Mouse (Mus musculus) stomach, adult 2 months (tissue): ENCODE data around the gene Gm8374. TPM values are rescaled to one million over a fixed set of nuclear protein-coding genes. Genes with fewer than 3 reads are reported as not detected.

Experiments
- polyA plus RNA-seq: library from polyadenylated mRNA; depleted of rRNA; stranded (reverse); fragments of >200 nt; gene quantifications from 2 replicates; pipeline ENCODE4 v1.2.3, GENCODE M21; 2012; rRNA removed

The Gm8374 gene
- polyA plus RNA-seq, result not detected in 2 replicates

GRCm38 (mm10) chr14:7365034-7365433, at the start of gene Gm8374:
Gene Gm8374, minus strand, starts transcription at chr14:7365134.

GRCm38 (mm10) chr14:7332295-7332694, 32.6 kb downstream of the Gm8374 start, which contains the start of gene Gm5797:
Gene Gm5797, minus strand, starts transcription at chr14:7332395.

GRCm38 (mm10) chr14:7314661-7315060, 50.3 kb downstream of the Gm8374 start, which contains the start of gene Gm3739:
Gene Gm3739, minus strand, starts transcription at chr14:7315049.

Other genes starting within 250 kb of the Gm8374 start
- not detected in 2 replicates for gene Gm6676, start 239.7 kb downstream of the Gm8374 start, polyA plus RNA-seq
- not detected in 2 replicates for gene Gm3512, start 190.6 kb downstream of the Gm8374 start, polyA plus RNA-seq
- gene Gm16434, start 170.6 kb downstream of the Gm8374 start, polyA plus RNA-seq, result not detected in 2 replicates
- not detected in 2 replicates for gene Gm3727, start 100.4 kb downstream of the Gm8374 start, polyA plus RNA-seq
- not detected in 2 replicates for gene Gm3739, start 50.1 kb downstream of the Gm8374 start, polyA plus RNA-seq
- gene Gm5797, start 32.7 kb downstream of the Gm8374 start, polyA plus RNA-seq, result not detected in 2 replicates
- not detected in 2 replicates for gene Gm3755, start 85.8 kb upstream of the Gm8374 start, polyA plus RNA-seq
- gene Gm3752, start 118.6 kb upstream of the Gm8374 start, polyA plus RNA-seq, result not detected in 2 replicates
- not detected in 2 replicates for gene Gm3558, start 203.4 kb upstream of the Gm8374 start, polyA plus RNA-seq
- gene Gm10338, start 230.5 kb upstream of the Gm8374 start, polyA plus RNA-seq, result not detected in 2 replicates